15 mouse cellular contexts compared by ENCODE assay signal in genomic region chr7:121754748-121755147, GRCm38 (mm10). TPM values are rescaled to one million over a fixed set of nuclear protein-coding genes. Genes with fewer than 3 reads are reported as not detected.
"Had no signal": no experiment of that assay in that cellular context is flagged by ENCODE, and none has a peak within 500 bp of the region (broad histone marks: within the 10 kb centered on the region; RNA-seq: fewer than 3 reads in every experiment).

No protein-coding gene starts in this region.

- H3K9me3 ChIP-seq: limb, embryonic 10.5 days; liver, embryonic 15.5 days; lung, embryonic 15.5 days; midbrain, embryonic 12.5 days had no signal

- H3K4me2 ChIP-seq: liver, embryonic 11.5 days; liver, embryonic 15.5 days; lung, embryonic 15.5 days; midbrain, embryonic 12.5 days had no signal

- H3K36me3 ChIP-seq: limb, embryonic 10.5 days; liver, embryonic 15.5 days; lung, embryonic 15.5 days; midbrain, embryonic 12.5 days had no signal

- ATAC-seq: inflammation-experienced regulatory T-cells, adult 6 months; midbrain, embryonic 16.5 days had no signal

- H3K27ac ChIP-seq: left cerebral cortex, adult 2 months; limb, embryonic 10.5 days; liver, embryonic 15.5 days; lung, embryonic 15.5 days; macrophage; midbrain, embryonic 12.5 days had no signal

- H3K4me1 ChIP-seq: limb, embryonic 10.5 days; liver, embryonic 15.5 days; lung, embryonic 15.5 days; midbrain, embryonic 12.5 days had no signal

- H3K4me3 ChIP-seq: left cerebral cortex, adult 2 months; limb, embryonic 10.5 days; liver, embryonic 15.5 days; lung, embryonic 15.5 days; midbrain, embryonic 12.5 days had no signal

- DNase-seq: kidney, adult 8-10 months; kidney, postnatal 25 days; right cerebral cortex, adult 18-20 months; right cerebral cortex, postnatal 4 days had no signal

- H3K9ac ChIP-seq: liver, embryonic 15.5 days; lung, embryonic 15.5 days; midbrain, embryonic 12.5 days had no signal

- H3K27me3 ChIP-seq: liver, embryonic 15.5 days; lung, embryonic 15.5 days; midbrain, embryonic 12.5 days had no signal

RNA-seq across cellular contexts. Expression of gene Scnn1g, which starts 20.5 kb away (rescaled TPM):
- total RNA-seq: megakaryocyte-erythroid progenitor cell, adult 5-6 weeks had no signal
- polyA plus RNA-seq: inflammation-experienced regulatory T-cells, adult 6 months; limb, embryonic 10.5 days; liver, embryonic 11.5 days; liver, embryonic 15.5 days; macrophage; midbrain, embryonic 12.5 days; midbrain, embryonic 16.5 days; neural tube, embryonic 14.5 days had no signal
